Mouse (Mus musculus) hindbrain, postnatal 0 days (tissue): ENCODE measurements at regions not wholly inside any gene's neighbourhood (a gene's known extent, or its start where the extent isn't known, plus 50 kb on each side); places are given as distances from the start of the nearest gene placed in this dataset.

Experiments
- ATAC-seq: fragments of 200-750 bp; cut with Nextera tagmentation; 2 replicates; pipeline ENCODE4 v1.8.0; 2017; ENCODE audit warnings: mild to moderate bottlenecking, moderate TSS enrichment, moderate library complexity
- DNase-seq: peaks from one replicate; pipeline ENCODE4 v3.0.0-alpha.2; 2015; ENCODE audit warnings: low spot score
- H3K27ac ChIP-seq: fragments of 300-500 bp; sonication (generic); 2 replicates; pipeline ENCODE4 v1.5.1; 2014; ENCODE audit warnings: mild to moderate bottlenecking
- H3K27me3 ChIP-seq: fragments of 300-500 bp; sonication (generic); 2 replicates; pipeline ENCODE4 v1.6.1; 2014; ENCODE audit warnings: low read length, mixed read lengths; ENCODE audit not compliant: insufficient read depth
- H3K36me3 ChIP-seq: fragments of 300-500 bp; sonication (generic); 2 replicates; pipeline ENCODE4 v1.6.1; 2014; ENCODE audit warnings: low read length, mixed read lengths; ENCODE audit not compliant: insufficient read depth
- H3K4me1 ChIP-seq: fragments of 300-500 bp; sonication (generic); 2 replicates; pipeline ENCODE4 v1.6.1; 2014; ENCODE audit warnings: antibody characterized with exemption, low read length, mixed read lengths; ENCODE audit not compliant: insufficient read depth
- H3K4me2 ChIP-seq: fragments of 300-500 bp; sonication (generic); 2 replicates; pipeline ENCODE4 v1.6.1; 2014; ENCODE audit warnings: low read depth, mild to moderate bottlenecking, low read length, moderate library complexity, mixed read lengths
- H3K4me3 ChIP-seq: fragments of 300-500 bp; sonication (generic); 2 replicates; pipeline ENCODE4 v1.5.1; 2014; ENCODE audit warnings: low read length
- H3K9ac ChIP-seq: fragments of 300-500 bp; sonication (generic); replicated peaks from 2 replicates; pipeline ENCODE4 v1.6.1; 2014; ENCODE audit warnings: mild to moderate bottlenecking, low read length, moderate library complexity, mixed read lengths
- H3K9me3 ChIP-seq: fragments of 300-500 bp; sonication (generic); 2 replicates; pipeline ENCODE4 v1.6.1; 2016; ENCODE audit warnings: low read length, mixed read lengths
- CTCF ChIP-seq: IDR thresholded peaks from 2 replicates; pipeline ENCODE4 v1.5.1; 2016; ENCODE audit warnings: antibody characterized with exemption, control low read depth, low read depth
- WGBS: fragments of 180-500 bp; shearing (Covaris S2); extraction: QIAGEN DNeasy Blood & Tissue Kit; methylation state at CpG from one replicate; pipeline ENCODE4 v1.1.7; 2014; 5-methylcytosine and 5-hydroxymethylcytosine counted together

- Histone ChIP-seq H3K27ac (no peak overlapping the region), H3K9me3 (no peaks in the 10 kb centered on the region), H3K36me3 (no peaks in the 10 kb centered on the region), H3K9ac (no peak overlapping the region), H3K27me3 (no peaks in the 10 kb centered on the region), H3K4me1 (no peaks in the 10 kb centered on the region), H3K4me2 (no peak overlapping the region), H3K4me3 (no peak overlapping the region)
- WGBS: 65% methylated on average over 8 of the region's 8 CpGs
- no peak for ATAC-seq
- no peak for DNase-seq
- TF ChIP-seq CTCF: no peak
Measured at GRCm38 (mm10) chr4:31320734-31321507, 643.0 kb upstream of the Map3k7 start.

- no peak overlapping the region for H3K9ac ChIP-seq
- 89% methylated on average over 3 of the region's 3 CpGs for WGBS
- H3K36me3 ChIP-seq: no peaks in the 10 kb centered on the region
- DNase-seq: no peak
- TF ChIP-seq CTCF: no peak
- no peaks in the 10 kb centered on the region for H3K27me3 ChIP-seq
- no peak overlapping the region for H3K4me3 ChIP-seq
- no peak overlapping the region for H3K27ac ChIP-seq
- no peak overlapping the region for H3K4me2 ChIP-seq
- no peaks in the 10 kb centered on the region for H3K9me3 ChIP-seq
- no peaks in the 10 kb centered on the region for H3K4me1 ChIP-seq
- ATAC-seq: no peak
Measured at GRCm38 (mm10) chr4:31323816-31324215, 640.1 kb upstream of the Map3k7 start.

- H3K27ac ChIP-seq: no peak overlapping the region
- no peak overlapping the region for H3K9ac ChIP-seq
- no peaks in the 10 kb centered on the region for H3K36me3 ChIP-seq
- WGBS: 28% methylated on average over 5 of the region's 5 CpGs
- TF ChIP-seq CTCF: no peak
- no peak overlapping the region for H3K4me2 ChIP-seq
- H3K4me1 ChIP-seq: no peaks in the 10 kb centered on the region
- no peak overlapping the region for H3K4me3 ChIP-seq
- no peaks in the 10 kb centered on the region for H3K27me3 ChIP-seq
- peak; percentile 20 for DNase-seq
- ATAC-seq: no peak
- no peaks in the 10 kb centered on the region for H3K9me3 ChIP-seq
Measured at GRCm38 (mm10) chr4:31328798-31329197, 635.1 kb upstream of the Map3k7 start.

GRCm38 (mm10) chr4:31331053-31331452 is 632.8 kb upstream of the Map3k7 start:
- H3K36me3 ChIP-seq: no peaks in the 10 kb centered on the region
- H3K4me2 ChIP-seq: no peak overlapping the region
- no peaks in the 10 kb centered on the region for H3K27me3 ChIP-seq
- TF ChIP-seq CTCF: no peak
- H3K9ac ChIP-seq: no peak overlapping the region
- H3K4me3 ChIP-seq: no peak overlapping the region
- ATAC-seq (no peak), DNase-seq (no peak)
- H3K4me1 ChIP-seq: no peaks in the 10 kb centered on the region
- no peaks in the 10 kb centered on the region for H3K9me3 ChIP-seq
- no peak overlapping the region for H3K27ac ChIP-seq

- H3K4me3 ChIP-seq: no peak overlapping the region
- H3K27me3 ChIP-seq: no peaks in the 10 kb centered on the region
- no peaks in the 10 kb centered on the region for H3K9me3 ChIP-seq
- no peak for TF ChIP-seq CTCF
- no peaks in the 10 kb centered on the region for H3K36me3 ChIP-seq
- 84% methylated on average over 3 of the region's 3 CpGs for WGBS
- H3K4me2 ChIP-seq: no peak overlapping the region
- H3K4me1 ChIP-seq: no peaks in the 10 kb centered on the region
- no peak overlapping the region for H3K9ac ChIP-seq
- no peak overlapping the region for H3K27ac ChIP-seq
- no peak for ATAC-seq
- DNase-seq: no peak
Measured at GRCm38 (mm10) chr4:31335686-31336085, 628.2 kb upstream of the Map3k7 start.

GRCm38 (mm10) chr4:31337980-31338379 is 625.9 kb upstream of the Map3k7 start:
- DNase-seq (no peak), ATAC-seq (no peak)
- H3K9ac ChIP-seq: no peak overlapping the region
- H3K4me1 ChIP-seq: no peaks in the 10 kb centered on the region
- H3K27ac ChIP-seq: no peak overlapping the region
- no peak overlapping the region for H3K4me2 ChIP-seq
- TF ChIP-seq CTCF: no peak
- H3K27me3 ChIP-seq: no peaks in the 10 kb centered on the region
- whole genome bisulfite sequencing: 53% methylated on average over 4 of the region's 4 CpGs
- no peaks in the 10 kb centered on the region for H3K9me3 ChIP-seq
- H3K4me3 ChIP-seq: no peak overlapping the region
- no peaks in the 10 kb centered on the region for H3K36me3 ChIP-seq
